Mouse (Mus musculus): Measurements from ENCODE around the gene Pdcd6ip.

Pdcd6ip gene

DNA sequence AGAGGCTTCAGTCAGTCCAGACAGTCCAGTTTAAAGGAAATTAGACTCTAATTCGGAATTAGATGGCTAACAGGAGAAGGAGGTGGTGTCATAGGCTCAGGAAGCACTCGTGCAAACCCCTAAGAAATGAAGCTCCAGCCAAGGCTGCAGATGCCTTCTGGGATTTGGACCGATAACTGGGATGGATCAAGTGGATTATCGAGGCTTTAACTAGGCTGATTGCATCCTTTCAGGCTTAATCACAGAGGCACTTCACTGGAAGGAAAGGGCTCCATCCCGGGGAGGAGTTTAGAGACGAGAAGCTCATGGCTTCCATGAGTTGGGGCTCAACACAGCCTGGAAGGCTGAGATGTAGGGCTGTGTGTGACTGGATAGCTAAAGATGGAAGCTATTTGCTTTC is 84.0 kb downstream of the Pdcd6ip start:
- no peak for DNase-seq (ENCODE audit: low read depth)

DNA sequence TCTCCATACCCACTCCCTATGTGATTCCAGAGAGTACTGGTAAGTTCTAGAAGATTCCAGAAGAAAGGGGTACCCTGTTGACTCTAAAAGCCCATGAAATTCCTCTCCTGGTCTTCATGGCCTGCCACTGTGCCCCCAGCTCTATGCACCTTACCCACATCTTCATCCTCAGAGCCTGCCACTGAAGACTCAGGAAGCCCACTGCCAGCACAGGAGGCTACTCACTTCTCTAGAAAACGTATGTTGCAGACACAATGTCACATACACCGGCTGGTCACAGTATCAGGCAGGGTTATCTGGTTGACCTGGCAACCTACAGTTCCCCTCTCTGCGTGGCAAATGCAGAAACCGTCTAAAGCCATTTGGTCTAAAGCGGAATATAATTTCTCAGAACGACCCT is 91.0 kb downstream of the Pdcd6ip start:
- no peak for DNase-seq (ENCODE audit: low read depth)

- DNase-seq (ENCODE audit: low read depth): no peak
Observed at GRCm38 (mm10) chr9:113610776-113611175, 97.3 kb downstream of the Pdcd6ip start.

- no peak for DNase-seq (ENCODE audit: low read depth)
Observed at GRCm38 (mm10) chr9:113602140-113602539, 105.9 kb downstream of the Pdcd6ip start.
